Mouse (Mus musculus) brain, embryonic 18.5 days (tissue): ENCODE results near the gene Lhfpl3.
A peak's percentile ranks its signal among the peaks of the same experiment; 100 is the strongest.

ENCODE experiments used
- DNase-seq: peaks from one replicate; pipeline ENCODE4 v3.0.0-alpha.2; 2012; ENCODE audit warnings: low read depth, low spot score

Gene Lhfpl3

GRCm38 (mm10) chr5:22926171-22926570, 180.3 kb downstream of the Lhfpl3 start:
- DNase-seq, result no peak

GRCm38 (mm10) chr5:22928746-22929145, 182.9 kb downstream of the Lhfpl3 start:
- no peak for DNase-seq

GRCm38 (mm10) chr5:22943306-22943705, 197.4 kb downstream of the Lhfpl3 start:
- DNase-seq, result no peak

GRCm38 (mm10) chr5:22963300-22963699, 217.4 kb downstream of the Lhfpl3 start:
- no peak for DNase-seq

GRCm38 (mm10) chr5:22986771-22987170, 240.9 kb downstream of the Lhfpl3 start:
- DNase-seq, result no peak

GRCm38 (mm10) chr5:22999811-23000210, 254.0 kb downstream of the Lhfpl3 start:
- no peak for DNase-seq

GRCm38 (mm10) chr5:23003123-23003797, 257.4 kb downstream of the Lhfpl3 start:
- no peak for DNase-seq

GRCm38 (mm10) chr5:23006207-23006606, 260.3 kb downstream of the Lhfpl3 start:
- no peak for DNase-seq

- DNase-seq, result no peak
These were observed 264.6 kb downstream of the Lhfpl3 start for GRCm38 (mm10) chr5:23010460-23010859.

GRCm38 (mm10) chr5:23013997-23014396, 268.1 kb downstream of the Lhfpl3 start:
- DNase-seq, result no peak

- DNase-seq, result no peak
These were observed 269.9 kb downstream of the Lhfpl3 start for GRCm38 (mm10) chr5:23015587-23016335.

- DNase-seq, result peak; percentile 43
These were observed 289.3 kb downstream of the Lhfpl3 start for GRCm38 (mm10) chr5:23034944-23035726.

GRCm38 (mm10) chr5:23035727-23036029, 289.8 kb downstream of the Lhfpl3 start:
- no peak for DNase-seq

- DNase-seq, result no peak
These were observed 294.6 kb downstream of the Lhfpl3 start for GRCm38 (mm10) chr5:23040429-23040828.

- no peak for DNase-seq
These were observed 297.0 kb downstream of the Lhfpl3 start for GRCm38 (mm10) chr5:23042862-23043261.

- DNase-seq, result no peak
These were observed 303.3 kb downstream of the Lhfpl3 start for GRCm38 (mm10) chr5:23049083-23049663.

GRCm38 (mm10) chr5:23051458-23051857, 305.6 kb downstream of the Lhfpl3 start:
- no peak for DNase-seq

GRCm38 (mm10) chr5:23094894-23095293, 349.0 kb downstream of the Lhfpl3 start:
- no peak for DNase-seq

- DNase-seq, result no peak
These were observed 360.7 kb downstream of the Lhfpl3 start for GRCm38 (mm10) chr5:23106536-23106935.

- DNase-seq, result no peak
These were observed 365.4 kb downstream of the Lhfpl3 start for GRCm38 (mm10) chr5:23111307-23111706.

GRCm38 (mm10) chr5:23114249-23114648, 368.4 kb downstream of the Lhfpl3 start:
- DNase-seq, result no peak

- DNase-seq, result no peak
These were observed 381.0 kb downstream of the Lhfpl3 start for GRCm38 (mm10) chr5:23126851-23127250.
